Mouse (Mus musculus) kidney, embryonic 14.5 days (tissue): ENCODE data around the gene Gnmt. TPM values are rescaled to one million over a fixed set of nuclear protein-coding genes. Genes with fewer than 3 reads are reported as not detected.

ENCODE experiments used
- ATAC-seq: fragments of 200-750 bp; cut with Nextera tagmentation; 2 replicates; pipeline ENCODE4 v1.8.0; 2017; ENCODE audit warnings: moderate number of reproducible peaks, mild to moderate bottlenecking, moderate TSS enrichment, moderate library complexity; ENCODE audit not compliant: low FRiP score, low TSS enrichment
- H3K27ac ChIP-seq: fragments of 300-500 bp; sonication (generic); 2 replicates; pipeline ENCODE4 v1.5.1; 2014; ENCODE audit warnings: low read depth, mild to moderate bottlenecking, low read length, moderate library complexity, mixed read lengths
- H3K27me3 ChIP-seq: fragments of 300-500 bp; sonication (generic); 2 replicates; pipeline ENCODE4 v1.6.1; 2014; ENCODE audit warnings: mild to moderate bottlenecking, low read length; ENCODE audit not compliant: control insufficient read depth, insufficient read depth
- H3K36me3 ChIP-seq: fragments of 300-500 bp; sonication (generic); 2 replicates; pipeline ENCODE4 v1.6.1; 2014; ENCODE audit warnings: low read length, mixed read lengths; ENCODE audit not compliant: control insufficient read depth, insufficient read depth
- H3K4me1 ChIP-seq: fragments of 300-500 bp; sonication (generic); 2 replicates; pipeline ENCODE4 v1.6.1; 2014; ENCODE audit warnings: low read length, mixed read lengths; ENCODE audit not compliant: control insufficient read depth, insufficient read depth
- H3K4me2 ChIP-seq: fragments of 300-500 bp; sonication (generic); replicated peaks from 2 replicates; pipeline ENCODE4 v1.6.1; 2014; ENCODE audit warnings: low read depth, mild to moderate bottlenecking, low read length
- H3K4me3 ChIP-seq: fragments of 300-500 bp; sonication (generic); 2 replicates; pipeline ENCODE4 v1.5.1; 2014; ENCODE audit warnings: mild to moderate bottlenecking, low read length
- H3K9ac ChIP-seq: fragments of 300-500 bp; sonication (generic); 2 replicates; pipeline ENCODE4 v1.6.1; 2014; ENCODE audit warnings: low read depth, mild to moderate bottlenecking, low read length, moderate library complexity
- H3K9me3 ChIP-seq: fragments of 300-500 bp; sonication (generic); 2 replicates; pipeline ENCODE4 v1.6.1; 2016; ENCODE audit warnings: low read length; ENCODE audit not compliant: control insufficient read depth
- WGBS: fragments of 180-500 bp; shearing (Covaris S2); extraction: QIAGEN DNeasy Blood & Tissue Kit; methylation state at CpG from one replicate; pipeline ENCODE4 v1.1.7; 2014; 5-methylcytosine and 5-hydroxymethylcytosine counted together
- polyA plus RNA-seq: library from polyadenylated mRNA; unstranded; fragments of >200 nt; fragmentation: Nextera tagmentation; extraction: Ambion mirVana; gene quantifications from 2 replicates; pipeline ENCODE4 v1.2.1, GENCODE M21; 2014

Gene Gnmt
- polyA plus RNA-seq, 1 experiment from 2014 or later, result 0.43 TPM

- Histone ChIP-seq H3K27me3 (peaks cover 6% of the 10 kb centered on the region), H3K4me2 (no peak overlapping the region), H3K27ac (no peak overlapping the region), H3K4me1 (no peaks in the 10 kb centered on the region), H3K36me3 (peaks cover 16% of the 10 kb centered on the region), H3K9me3 (no peaks in the 10 kb centered on the region), H3K4me3 (no peak overlapping the region), H3K9ac (no peak overlapping the region)
- WGBS, result 93% methylated on average over 3 of the region's 3 CpGs
- no peak for ATAC-seq
These were observed 5.1 kb upstream of the Gnmt start for GRCm38 (mm10) chr17:46734055-46734454.

- Histone ChIP-seq H3K9ac (0 out of 2 replicates have a peak overlapping the region, but pooled peaks have one; percentile 37), H3K27me3 (peaks cover 9% of the 10 kb centered on the region), H3K36me3 (peaks cover 17% of the 10 kb centered on the region; the same call in 1 of the 2 replicates), H3K4me2 (peak overlapping the region; percentile 40), H3K27ac (no peak overlapping the region), H3K9me3 (no peaks in the 10 kb centered on the region), H3K4me1 (no peaks in the 10 kb centered on the region), H3K4me3 (peak overlapping the region; percentile 10; the same call in 1 of the 2 replicates)
- ATAC-seq, result no peak
- WGBS, result 43% methylated on average over 11 of the region's 11 CpGs
These were observed 472 bp downstream of the Gnmt start for GRCm38 (mm10) chr17:46728496-46728895.

- Histone ChIP-seq H3K9ac (no peak overlapping the region), H3K4me2 (no peak overlapping the region), H3K4me3 (no peak overlapping the region), H3K36me3 (peaks cover 22% of the 10 kb centered on the region; the same call in 1 of the 2 replicates), H3K27me3 (peaks cover 9% of the 10 kb centered on the region), H3K9me3 (no peaks in the 10 kb centered on the region), H3K27ac (no peak overlapping the region), H3K4me1 (no peaks in the 10 kb centered on the region)
- WGBS, result 43% methylated on average over 6 of the region's 6 CpGs
- no peak for ATAC-seq
These were observed 947 bp downstream of the Gnmt start for GRCm38 (mm10) chr17:46728021-46728420.

GRCm38 (mm10) chr17:46727271-46727670 lies 1.7 kb downstream of the Gnmt start:
- 88% methylated on average over 11 of the region's 11 CpGs for WGBS
- Histone ChIP-seq H3K36me3 (peaks cover 24% of the 10 kb centered on the region; the same call in 1 of the 2 replicates), H3K9me3 (no peaks in the 10 kb centered on the region), H3K4me2 (no peak overlapping the region), H3K27ac (no peak overlapping the region), H3K27me3 (peaks cover 9% of the 10 kb centered on the region), H3K4me3 (no peak overlapping the region), H3K9ac (no peak overlapping the region), H3K4me1 (no peaks in the 10 kb centered on the region)
- no peak for ATAC-seq

GRCm38 (mm10) chr17:46725731-46726645 lies 3.0 kb downstream of the Gnmt start:
- ATAC-seq, result no peak
- no peak overlapping the region for H3K4me3 ChIP-seq
- H3K9ac ChIP-seq, result no peak overlapping the region
- 93% methylated on average over 26 of the region's 26 CpGs for WGBS
- no peaks in the 10 kb centered on the region for H3K9me3 ChIP-seq
- H3K4me1 ChIP-seq, result no peaks in the 10 kb centered on the region
- H3K36me3 ChIP-seq, result peaks cover 34% of the 10 kb centered on the region; the same call in 1 of the 2 replicates
- peaks cover 9% of the 10 kb centered on the region for H3K27me3 ChIP-seq
- H3K27ac ChIP-seq, result no peak overlapping the region
- no peak overlapping the region for H3K4me2 ChIP-seq

- no peaks in the 10 kb centered on the region for H3K4me1 ChIP-seq
- WGBS, result 33% methylated on average over 9 of the region's 9 CpGs
- ATAC-seq, result no peak
- H3K9me3 ChIP-seq, result no peaks in the 10 kb centered on the region
- no peak overlapping the region for H3K9ac ChIP-seq
- no peak overlapping the region for H3K4me2 ChIP-seq
- peaks cover 34% of the 10 kb centered on the region; the same call in 1 of the 2 replicates for H3K36me3 ChIP-seq
- H3K4me3 ChIP-seq, result no peak overlapping the region
- peaks cover 9% of the 10 kb centered on the region for H3K27me3 ChIP-seq
- H3K27ac ChIP-seq, result no peak overlapping the region
These were observed 3.7 kb downstream of the Gnmt start for GRCm38 (mm10) chr17:46725273-46725672.

GRCm38 (mm10) chr17:46724477-46725084 lies 4.4 kb downstream of the Gnmt start:
- Histone ChIP-seq H3K4me2 (no peak overlapping the region), H3K9me3 (no peaks in the 10 kb centered on the region), H3K4me1 (no peaks in the 10 kb centered on the region), H3K9ac (no peak overlapping the region), H3K27me3 (peaks cover 9% of the 10 kb centered on the region), H3K27ac (no peak overlapping the region), H3K36me3 (peaks cover 34% of the 10 kb centered on the region; the same call in 1 of the 2 replicates), H3K4me3 (no peak overlapping the region)
- ATAC-seq, result no peak
- 81% methylated on average over 14 of the region's 20 CpGs for WGBS

GRCm38 (mm10) chr17:46721077-46721476 lies 7.9 kb downstream of the Gnmt start:
- WGBS, result 89% methylated on average over 7 of the region's 7 CpGs
- Histone ChIP-seq H3K27me3 (no peaks in the 10 kb centered on the region), H3K4me2 (no peak overlapping the region), H3K27ac (no peak overlapping the region), H3K36me3 (peaks cover 38% of the 10 kb centered on the region), H3K4me1 (no peaks in the 10 kb centered on the region), H3K9me3 (no peaks in the 10 kb centered on the region), H3K4me3 (no peak overlapping the region), H3K9ac (no peak overlapping the region)
- no peak for ATAC-seq
